ENCODE assay signal across 10 mouse cellular contexts in genomic region chr5:64816974-64817296, GRCm38 (mm10). TPM values are rescaled to one million over a fixed set of nuclear protein-coding genes. Genes with fewer than 3 reads are reported as not detected.
DNase-seq lines count a peak whose midpoint lies in the region; ATAC-seq and TF ChIP-seq lines count a peak whose summit lies in the region.
"Had no signal": no experiment of that assay in that cellular context is flagged by ENCODE, and none has a peak within 500 bp of the region (broad histone marks: within the 10 kb centered on the region; RNA-seq: fewer than 3 reads in every experiment).

No protein-coding gene starts in this region.

- peaks cover 59% of the 10 kb centered on the region for H3K36me3 ChIP-seq in ES-Bruce4 (ENCODE audit: control insufficient read depth, insufficient read depth, low read length, poor library complexity, severe bottlenecking)

- no peak for TF ChIP-seq POLR2A in ES-Bruce4 (IDR thresholded peaks at IDR 0.05; ENCODE audit: insufficient read depth, low read length)

- H3K4me3 ChIP-seq in ES-Bruce4 (ENCODE audit: low read depth, low read length): no peak overlapping the region
- H3K4me3 ChIP-seq: erythroblast, embryonic 14.5 days had no signal

- H3K4me1 ChIP-seq in ES-Bruce4 (ENCODE audit: control insufficient read depth, insufficient read depth, low read length): peaks cover 9% of the 10 kb centered on the region

- H3K27me3 ChIP-seq in ES-Bruce4 (ENCODE audit: control insufficient read depth, insufficient read depth, low read length, poor library complexity, severe bottlenecking): no peaks in the 10 kb centered on the region

- peak overlapping the region; percentile 16; the same call in 1 of the 2 replicates for H3K27ac ChIP-seq in ES-Bruce4 (ENCODE audit: insufficient read depth, low read length)

- DNase-seq in heart, adult 11 months: peak; percentile 94
- no peak for DNase-seq in heart, adult 9 months (ENCODE audit: low spot score in 2 of 2)
- DNase-seq in kidney, postnatal 4 days: peak; percentile 64 to 70
- no peak for DNase-seq in kidney, postnatal 25 days
- DNase-seq in heart, postnatal 4 days: peak; percentile 59
- DNase-seq in urinary bladder, postnatal 4 days (ENCODE audit: low spot score in 2 of 2): no peak
- DNase-seq: cerebellum, adult 9-10 months had no signal

- TF ChIP-seq EP300 in ES-Bruce4 (IDR thresholded peaks at IDR 0.05; ENCODE audit: insufficient read depth, low read depth, low read length): no peak

- no peak overlapping the region for H3K9ac ChIP-seq in ES-Bruce4 (ENCODE audit: low read depth, poor library complexity, severe bottlenecking)

- TF ChIP-seq CTCF in ES-Bruce4 (IDR thresholded peaks at IDR 0.05; ENCODE audit: low read depth, low read length): no peak

- no peaks in the 10 kb centered on the region for H3K9me3 ChIP-seq in ES-Bruce4 (replicated peaks; ENCODE audit: control insufficient read depth, insufficient read depth, low read length, poor library complexity, severe bottlenecking)

- ATAC-seq in granulocyte monocyte progenitor cell, adult 5-6 weeks (replicated peaks; ENCODE audit: poor library complexity, severe bottlenecking): no peak

RNA-seq across cellular contexts. Expression of gene Klf3, which starts 13.7 kb away (rescaled TPM):
- 108 and 112 TPM in 2 replicates for polyA plus RNA-seq in ES-Bruce4 (2011; ENCODE audit: insufficient read depth, insufficient read length, low read depth, missing spikeins)
- total RNA-seq in heart, postnatal 4 days (2021): 10 to 100 TPM; 73.2 to 76.3 TPM
- 23.6 and 28.1 TPM in 2 replicates for total RNA-seq in granulocyte monocyte progenitor cell, adult 5-6 weeks (2014; fragmentation: Nextera tagmentation)
- total RNA-seq in granulocyte monocyte progenitor cell, adult 5-6 weeks (2017): 6.9 and 8.9 TPM in 2 replicates

Comparison
In these comparisons a context has a peak if more than half of its experiments do, and no peak if none do; other contexts are left out.
1. DNase-seq: peak in heart, adult 11 months (single experiment), kidney, postnatal 4 days (2 of 2) and heart, postnatal 4 days (single experiment); none in heart, adult 9 months (0 of 2), kidney, postnatal 25 days (0 of 2) and urinary bladder, postnatal 4 days (0 of 2).